Mouse (Mus musculus): Measurements from ENCODE around the gene Naaladl1. TPM values are rescaled to one million over a fixed set of nuclear protein-coding genes. Genes with fewer than 3 reads are reported as not detected.

Gene Naaladl1
- polyA plus RNA-seq, 1 experiment from 2014 or later, result 0.47 TPM

DNA sequence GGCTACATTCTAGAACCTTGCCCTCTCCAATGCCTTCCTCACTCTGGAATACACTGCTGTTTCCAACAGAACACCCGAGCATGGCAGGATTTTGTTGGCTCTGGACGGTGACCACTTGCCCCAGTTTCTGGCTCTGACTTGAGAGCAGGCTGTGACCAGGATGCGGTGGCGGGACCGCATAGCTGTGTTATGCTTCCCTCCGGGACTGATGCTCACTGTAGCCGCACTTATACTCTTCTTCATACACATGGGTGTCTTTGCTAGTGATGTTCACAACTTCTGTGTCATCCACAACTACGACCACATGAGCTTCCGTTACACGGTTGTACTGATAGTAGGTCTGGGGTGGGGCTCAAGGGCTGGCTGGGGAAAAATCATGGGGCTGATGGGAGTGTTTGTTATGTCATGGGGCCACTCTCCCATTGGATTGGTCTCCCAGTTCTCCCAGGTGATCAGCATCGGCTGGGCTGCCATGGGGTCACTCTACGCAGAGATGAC lies 25.6 kb upstream of the Naaladl1 start, which contains the start of gene Tmem262:
Gene Tmem262 (plus strand): TSS at position 51 of the 498 bp plus-strand sequence.
- no peak within 1 kb of the TSS for H3K4me2 ChIP-seq (replicated peaks; ENCODE audit: low read depth, low read length)
- peaks cover 20% of the 10 kb centered on the region for H3K36me3 ChIP-seq (ENCODE audit: insufficient read depth, low read length)
- H3K27me3 ChIP-seq (ENCODE audit: insufficient read depth, low read length), result no peaks in the 10 kb centered on the region
- no peak for ATAC-seq (ENCODE audit: low FRiP score, low TSS enrichment)
- H3K27ac ChIP-seq (ENCODE audit: low read length), result no peak within 1 kb of the TSS
- WGBS, result 93% methylated on average over 12 of the region's 12 CpGs
- H3K9ac ChIP-seq (replicated peaks; ENCODE audit: low read length), result no peak within 1 kb of the TSS
- H3K4me3 ChIP-seq (ENCODE audit: low read length), result no peak within 1 kb of the TSS
- peaks cover 19% of the 10 kb centered on the region for H3K4me1 ChIP-seq (ENCODE audit: insufficient read depth, low read length)
- H3K9me3 ChIP-seq (ENCODE audit: low read length), result no peaks in the 10 kb centered on the region

DNA sequence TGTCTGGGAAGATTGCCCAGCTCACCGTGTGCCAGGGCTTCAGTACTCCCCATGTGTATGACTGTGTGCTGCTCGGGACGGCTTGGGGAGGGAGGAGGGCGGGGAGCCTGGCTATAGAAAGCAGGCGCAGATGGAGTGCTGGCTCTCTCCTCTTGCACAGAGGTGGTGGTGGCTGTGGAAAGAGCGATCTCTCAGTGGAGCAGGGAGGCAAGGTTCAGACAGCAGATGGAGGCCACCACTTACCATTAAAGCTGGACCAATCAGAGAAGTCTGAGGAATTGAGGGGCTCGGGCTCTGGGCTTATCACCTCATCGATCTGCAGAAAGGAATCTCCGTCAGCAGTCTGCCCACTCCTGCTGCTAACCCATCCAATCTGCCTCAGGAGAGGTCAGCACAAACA lies 23.4 kb upstream of the Naaladl1 start, which contains the start of gene Gm28374:
Gene Gm28374 (minus strand): TSS at position 101 of the 400 bp plus-strand sequence.
- Histone ChIP-seq H3K27ac (ENCODE audit: low read length) (no peak within 1 kb of the TSS), H3K4me2 (replicated peaks; ENCODE audit: low read depth, low read length) (no peak within 1 kb of the TSS), H3K4me3 (ENCODE audit: low read length) (no peak within 1 kb of the TSS), H3K9ac (replicated peaks; ENCODE audit: low read length) (no peak within 1 kb of the TSS), H3K27me3 (ENCODE audit: insufficient read depth, low read length) (no peaks in the 10 kb centered on the region), H3K36me3 (ENCODE audit: insufficient read depth, low read length) (peaks cover 19% of the 10 kb centered on the region), H3K9me3 (ENCODE audit: low read length) (no peaks in the 10 kb centered on the region), H3K4me1 (ENCODE audit: insufficient read depth, low read length) (peaks cover 15% of the 10 kb centered on the region)
- ATAC-seq (ENCODE audit: low FRiP score, low TSS enrichment), result no peak
- 93% methylated on average over 9 of the region's 9 CpGs for WGBS

DNA sequence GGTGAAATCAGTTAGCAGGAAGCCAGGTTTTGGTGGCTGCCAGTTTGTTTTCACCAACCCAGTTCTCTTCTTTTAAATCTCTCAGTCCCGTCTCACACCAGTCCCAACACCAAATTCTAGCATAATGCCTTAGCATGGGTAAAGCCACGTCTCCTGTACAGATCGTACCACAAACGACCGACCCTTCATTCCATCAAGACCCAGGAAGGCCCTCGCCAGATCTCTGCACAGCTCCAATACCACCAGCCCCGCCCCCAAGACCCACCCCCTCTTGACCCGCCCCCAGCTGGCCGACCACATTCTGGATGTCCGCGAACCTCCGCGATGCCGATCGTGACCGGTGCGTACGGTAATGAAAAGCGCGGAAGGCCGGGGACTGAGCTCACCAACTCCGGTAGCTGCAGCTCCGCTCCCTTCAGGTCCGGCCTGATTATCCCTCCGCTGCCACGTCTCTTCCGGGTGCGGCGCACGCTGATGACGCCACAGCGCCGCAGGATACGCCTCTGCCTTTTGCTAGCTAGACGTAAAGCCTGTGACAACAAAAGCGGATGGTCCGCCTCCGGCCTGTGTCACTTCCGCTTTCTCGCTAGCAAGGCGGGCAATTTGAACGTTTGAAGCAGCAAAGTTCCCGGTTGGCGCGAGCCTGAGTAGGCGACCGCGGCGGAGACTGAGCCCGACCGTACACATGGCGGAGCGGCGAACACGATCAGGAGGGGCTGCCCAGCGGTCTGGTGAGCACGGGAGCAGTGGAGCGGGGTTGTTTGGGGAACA lies 20.9 kb upstream of the Naaladl1 start, which contains the start of the genes Zfpl1 and Cdca5:
Gene Zfpl1 (minus strand): TSS at position 479 of the 771 bp plus-strand sequence.
Gene Cdca5 (plus strand): TSS at position 506 of the 771 bp plus-strand sequence.
- Histone ChIP-seq H3K4me3 (ENCODE audit: low read length) (peak within 1 kb of the TSS; percentile 85), H3K4me1 (ENCODE audit: insufficient read depth, low read length) (peaks cover 15% of the 10 kb centered on the region), H3K9me3 (ENCODE audit: low read length) (no peaks in the 10 kb centered on the region), H3K4me2 (replicated peaks; ENCODE audit: low read depth, low read length) (peak within 1 kb of the TSS; percentile 91), H3K36me3 (ENCODE audit: insufficient read depth, low read length) (peaks cover 23% of the 10 kb centered on the region), H3K27me3 (ENCODE audit: insufficient read depth, low read length) (no peaks in the 10 kb centered on the region), H3K27ac (ENCODE audit: low read length) (peak within 1 kb of the TSS; percentile 65), H3K9ac (replicated peaks; ENCODE audit: low read length) (peak within 1 kb of the TSS; percentile 80)
- under 1% methylated on average over 58 of the region's 58 CpGs for WGBS
- ATAC-seq (ENCODE audit: low FRiP score, low TSS enrichment), result peak; percentile 93

DNA sequence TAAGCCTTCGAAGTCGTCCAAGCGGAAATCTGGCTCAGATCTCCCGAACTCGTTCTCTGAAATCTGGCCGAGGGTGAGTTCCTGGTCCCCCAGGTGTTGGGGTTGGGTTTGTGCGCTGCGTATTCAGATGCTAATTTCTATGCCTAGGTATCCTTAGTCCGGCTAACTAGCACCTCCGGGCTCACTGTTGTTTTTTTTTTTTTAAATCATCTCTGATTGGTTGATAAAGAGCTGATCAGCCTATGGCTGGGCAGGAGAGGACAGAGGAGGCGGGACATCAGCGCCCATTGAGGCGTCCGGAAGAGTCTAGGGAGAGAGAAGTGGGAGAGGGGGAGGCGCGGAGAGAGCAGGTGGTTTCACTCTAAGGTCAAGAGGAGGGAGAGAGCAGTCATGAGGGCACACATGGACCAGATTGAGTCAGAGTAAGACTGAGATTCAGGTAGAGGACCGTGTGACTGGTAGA lies 20.1 kb upstream of the Naaladl1 start:
- peak; percentile 80 for ATAC-seq (ENCODE audit: low FRiP score, low TSS enrichment)
- Histone ChIP-seq H3K27me3 (ENCODE audit: insufficient read depth, low read length) (no peaks in the 10 kb centered on the region), H3K4me2 (replicated peaks; ENCODE audit: low read depth, low read length) (peak overlapping the region; percentile 91), H3K4me3 (ENCODE audit: low read length) (peak overlapping the region; percentile 85), H3K9ac (replicated peaks; ENCODE audit: low read length) (peak overlapping the region; percentile 80), H3K36me3 (ENCODE audit: insufficient read depth, low read length) (peaks cover 23% of the 10 kb centered on the region), H3K9me3 (ENCODE audit: low read length) (no peaks in the 10 kb centered on the region), H3K4me1 (ENCODE audit: insufficient read depth, low read length) (peaks cover 15% of the 10 kb centered on the region), H3K27ac (ENCODE audit: low read length) (peak overlapping the region; percentile 65)
- under 1% methylated on average over 17 of the region's 17 CpGs for WGBS

DNA sequence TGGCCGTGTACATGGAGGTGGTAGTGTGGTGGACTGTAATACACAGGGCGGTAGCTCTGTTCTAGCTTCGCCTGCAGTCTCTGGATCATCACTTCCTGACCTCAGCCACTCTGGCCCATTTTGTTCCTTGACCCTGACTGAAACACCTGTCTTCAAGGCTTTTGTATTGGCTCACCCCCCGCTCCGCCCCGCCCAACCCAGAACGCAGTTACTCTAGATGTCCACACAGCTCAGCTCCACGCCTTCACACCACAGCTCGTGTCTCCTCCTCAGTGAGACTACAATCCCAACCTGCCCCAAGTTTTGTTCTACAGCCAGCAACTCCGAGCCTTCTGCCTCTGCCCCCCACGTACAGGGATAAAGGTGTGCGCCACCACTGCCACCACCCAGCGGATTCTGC lies 16.7 kb upstream of the Naaladl1 start:
- Histone ChIP-seq H3K4me2 (replicated peaks; ENCODE audit: low read depth, low read length) (no peak overlapping the region), H3K36me3 (ENCODE audit: insufficient read depth, low read length) (peaks cover 30% of the 10 kb centered on the region), H3K9ac (replicated peaks; ENCODE audit: low read length) (no peak overlapping the region), H3K4me1 (ENCODE audit: insufficient read depth, low read length) (peaks cover 9% of the 10 kb centered on the region), H3K27me3 (ENCODE audit: insufficient read depth, low read length) (no peaks in the 10 kb centered on the region), H3K27ac (ENCODE audit: low read length) (no peak overlapping the region), H3K4me3 (ENCODE audit: low read length) (no peak overlapping the region), H3K9me3 (ENCODE audit: low read length) (no peaks in the 10 kb centered on the region)
- 89% methylated on average over 13 of the region's 13 CpGs for WGBS
- no peak for ATAC-seq (ENCODE audit: low FRiP score, low TSS enrichment)

DNA sequence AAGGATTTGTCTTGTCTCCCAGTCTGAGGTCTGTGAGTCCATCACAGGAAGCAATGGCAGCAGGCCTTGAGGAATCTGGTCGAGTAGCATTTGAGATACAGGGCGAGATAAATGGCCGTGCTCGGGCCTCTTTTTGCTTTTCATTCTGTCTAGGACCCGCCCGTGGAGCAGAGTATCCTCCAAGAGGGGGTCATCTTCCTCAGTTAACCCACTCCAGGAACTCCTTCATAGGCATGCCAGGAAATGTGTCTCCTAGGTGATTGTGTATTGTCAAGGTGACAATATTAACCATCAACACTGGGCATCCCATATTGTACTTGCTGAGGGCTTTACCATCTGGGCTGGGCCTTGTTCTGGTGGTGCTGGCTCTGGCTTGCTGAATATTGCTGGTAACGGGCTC lies 11.5 kb upstream of the Naaladl1 start, which contains the start of gene AC131692.1:
Gene AC131692.1 (plus strand): TSS at position 301 of the 400 bp plus-strand sequence.
- no peak for ATAC-seq (ENCODE audit: low FRiP score, low TSS enrichment)
- Histone ChIP-seq H3K9ac (replicated peaks; ENCODE audit: low read length) (no peak within 1 kb of the TSS), H3K27me3 (ENCODE audit: insufficient read depth, low read length) (no peaks in the 10 kb centered on the region), H3K4me1 (ENCODE audit: insufficient read depth, low read length) (no peaks in the 10 kb centered on the region), H3K4me3 (ENCODE audit: low read length) (no peak within 1 kb of the TSS), H3K36me3 (ENCODE audit: insufficient read depth, low read length) (peaks cover 31% of the 10 kb centered on the region), H3K4me2 (replicated peaks; ENCODE audit: low read depth, low read length) (no peak within 1 kb of the TSS), H3K9me3 (ENCODE audit: low read length) (no peaks in the 10 kb centered on the region), H3K27ac (ENCODE audit: low read length) (no peak within 1 kb of the TSS)
- WGBS, result 88% methylated on average over 7 of the region's 7 CpGs

DNA sequence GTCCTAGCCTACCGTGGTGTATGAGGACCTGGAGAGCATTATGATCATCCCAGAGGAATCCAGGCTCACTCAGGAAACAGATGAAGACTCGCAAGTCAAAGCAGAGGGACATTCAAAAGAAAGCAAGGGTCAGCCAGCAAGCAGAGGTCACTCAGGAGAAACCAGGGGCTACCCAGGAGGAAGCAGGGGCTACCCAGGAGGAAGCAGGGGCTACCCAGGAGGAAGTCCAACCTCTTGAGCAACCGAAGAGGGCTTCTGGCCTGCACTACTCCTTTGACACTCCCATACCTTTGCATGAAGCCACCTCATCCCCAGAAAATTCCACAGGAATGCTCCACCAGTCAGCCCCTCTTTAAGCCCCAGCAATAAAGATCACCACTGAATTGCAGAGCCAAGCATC lies 7.7 kb upstream of the Naaladl1 start:
- 86% methylated on average over 3 of the region's 3 CpGs for WGBS
- ATAC-seq (ENCODE audit: low FRiP score, low TSS enrichment), result no peak
- no peak overlapping the region for H3K4me3 ChIP-seq (ENCODE audit: low read length)

DNA sequence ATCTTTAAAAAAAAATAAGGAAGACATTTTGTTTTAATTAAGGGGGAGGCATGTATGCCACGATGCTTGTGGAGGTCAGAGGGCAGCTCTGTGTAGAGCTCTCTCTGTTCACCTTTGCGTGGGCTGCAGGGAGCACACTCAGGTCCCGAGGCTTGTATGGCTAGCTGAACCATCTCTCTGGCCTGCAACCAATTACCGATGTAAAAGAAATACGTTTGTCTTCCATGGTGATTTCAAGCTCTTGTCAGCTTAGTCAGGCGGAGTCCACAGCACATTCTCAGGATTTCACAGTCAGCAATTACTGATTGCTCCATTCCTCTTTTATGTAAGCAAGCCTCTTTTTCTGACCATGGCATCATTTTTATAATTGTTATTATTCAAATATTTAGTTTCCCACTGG lies 4.4 kb upstream of the Naaladl1 start:
- WGBS, result 57% methylated on average over 6 of the region's 6 CpGs

More for the DNA sequence above, 7.7 kb upstream of the Naaladl1 start:
- H3K27ac ChIP-seq (ENCODE audit: low read length), result no peak overlapping the region
- no peaks in the 10 kb centered on the region for H3K9me3 ChIP-seq (ENCODE audit: low read length)
- H3K4me2 ChIP-seq (replicated peaks; ENCODE audit: low read depth, low read length), result no peak overlapping the region
- H3K27me3 ChIP-seq (ENCODE audit: insufficient read depth, low read length), result no peaks in the 10 kb centered on the region
- no peak overlapping the region for H3K9ac ChIP-seq (replicated peaks; ENCODE audit: low read length)
- no peaks in the 10 kb centered on the region for H3K4me1 ChIP-seq (ENCODE audit: insufficient read depth, low read length)
- H3K36me3 ChIP-seq (ENCODE audit: insufficient read depth, low read length), result peaks cover 8% of the 10 kb centered on the region

DNA sequence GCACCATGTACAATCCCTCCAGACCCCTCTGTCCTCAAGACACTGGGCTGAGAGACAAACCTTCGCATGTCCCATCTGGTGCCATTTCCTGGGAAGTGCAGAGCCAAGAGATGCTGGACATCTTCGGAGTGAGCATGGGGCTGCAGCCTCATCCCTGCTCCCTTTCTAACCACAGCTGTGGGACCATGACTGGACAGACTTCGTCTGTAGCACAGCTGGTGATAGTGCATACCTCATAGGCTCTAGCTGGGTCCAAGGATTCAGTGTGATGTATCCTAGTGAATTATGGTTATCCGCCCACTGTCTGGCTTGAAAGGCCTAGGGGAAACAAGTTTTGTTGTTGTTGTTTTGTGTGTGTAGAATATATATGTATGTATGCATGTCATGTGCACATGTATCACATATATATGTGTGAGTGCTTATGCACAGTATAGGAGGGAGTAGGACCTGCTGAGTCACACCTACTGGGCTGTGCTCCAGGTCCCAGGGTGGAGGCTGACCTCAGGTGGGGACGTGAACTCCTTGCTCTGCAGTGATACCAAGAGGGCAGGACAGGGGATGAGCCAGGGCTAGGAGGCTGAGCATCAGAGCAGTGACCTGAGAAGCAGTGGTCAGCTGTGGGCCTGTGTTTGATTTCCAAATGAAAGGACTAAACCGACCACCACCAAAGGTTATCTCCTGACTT lies 3.3 kb upstream of the Naaladl1 start:
- no peak overlapping the region for H3K9ac ChIP-seq (replicated peaks; ENCODE audit: low read length)
- no peaks in the 10 kb centered on the region for H3K9me3 ChIP-seq (ENCODE audit: low read length)
- H3K4me2 ChIP-seq (replicated peaks; ENCODE audit: low read depth, low read length), result no peak overlapping the region
- no peaks in the 10 kb centered on the region for H3K27me3 ChIP-seq (ENCODE audit: insufficient read depth, low read length)
- H3K36me3 ChIP-seq (ENCODE audit: insufficient read depth, low read length), result no peaks in the 10 kb centered on the region
- 82% methylated on average over 6 of the region's 6 CpGs for WGBS
- H3K4me1 ChIP-seq (ENCODE audit: insufficient read depth, low read length), result no peaks in the 10 kb centered on the region
- no peak overlapping the region for H3K4me3 ChIP-seq (ENCODE audit: low read length)
- no peak overlapping the region for H3K27ac ChIP-seq (ENCODE audit: low read length)
- no peak for ATAC-seq (ENCODE audit: low FRiP score, low TSS enrichment)

More for the DNA sequence above, 4.4 kb upstream of the Naaladl1 start:
- no peak overlapping the region for H3K4me2 ChIP-seq (replicated peaks; ENCODE audit: low read depth, low read length)
- no peak overlapping the region for H3K9ac ChIP-seq (replicated peaks; ENCODE audit: low read length)
- ATAC-seq (ENCODE audit: low FRiP score, low TSS enrichment), result no peak
- no peaks in the 10 kb centered on the region for H3K27me3 ChIP-seq (ENCODE audit: insufficient read depth, low read length)
- no peak overlapping the region for H3K27ac ChIP-seq (ENCODE audit: low read length)
- H3K4me1 ChIP-seq (ENCODE audit: insufficient read depth, low read length), result no peaks in the 10 kb centered on the region
- H3K36me3 ChIP-seq (ENCODE audit: insufficient read depth, low read length), result no peaks in the 10 kb centered on the region
- H3K4me3 ChIP-seq (ENCODE audit: low read length), result no peak overlapping the region
- H3K9me3 ChIP-seq (ENCODE audit: low read length), result no peaks in the 10 kb centered on the region
